Mouse (Mus musculus) thymus, adult 18-20 months (tissue): ENCODE measurements around the gene Esrrg.

ENCODE experiments used
- DNase-seq, 2 experiments: peaks; one replicate each; pipeline ENCODE4 v3.0.0; 2022; ENCODE audit warnings: mixed read lengths in 2 of 2

The Esrrg gene

GRCm38 (mm10) chr1:187779589-187780178, 171.1 kb downstream of the Esrrg start:
- no peak for DNase-seq

- DNase-seq: no peak
These were observed 176.6 kb downstream of the Esrrg start for GRCm38 (mm10) chr1:187785226-187785625.

GRCm38 (mm10) chr1:187787055-187788016, 178.7 kb downstream of the Esrrg start:
- no peak for DNase-seq

GRCm38 (mm10) chr1:187794240-187794930, 185.8 kb downstream of the Esrrg start:
- DNase-seq: no peak

GRCm38 (mm10) chr1:187795551-187795950, 187.0 kb downstream of the Esrrg start:
- no peak for DNase-seq

GRCm38 (mm10) chr1:187799300-187799699, 190.7 kb downstream of the Esrrg start:
- no peak for DNase-seq

- DNase-seq: no peak
These were observed 192.2 kb downstream of the Esrrg start for GRCm38 (mm10) chr1:187800761-187801160.

GRCm38 (mm10) chr1:187803566-187803965, 195.0 kb downstream of the Esrrg start:
- DNase-seq: no peak

- DNase-seq: no peak
These were observed 195.4 kb downstream of the Esrrg start for GRCm38 (mm10) chr1:187803997-187804396.

GRCm38 (mm10) chr1:187805001-187805400, 196.4 kb downstream of the Esrrg start:
- DNase-seq: no peak

GRCm38 (mm10) chr1:187807477-187808390, 199.1 kb downstream of the Esrrg start:
- no peak for DNase-seq

- no peak for DNase-seq
These were observed 199.9 kb downstream of the Esrrg start for GRCm38 (mm10) chr1:187808391-187808922.

GRCm38 (mm10) chr1:187809546-187809945, 201.0 kb downstream of the Esrrg start:
- DNase-seq: no peak

- DNase-seq: no peak
These were observed 210.8 kb downstream of the Esrrg start for GRCm38 (mm10) chr1:187819406-187819805.

- no peak for DNase-seq
These were observed 212.8 kb downstream of the Esrrg start for GRCm38 (mm10) chr1:187821368-187821811.

GRCm38 (mm10) chr1:187823351-187823750, 214.8 kb downstream of the Esrrg start:
- no peak for DNase-seq

GRCm38 (mm10) chr1:187825421-187826097, 217.0 kb downstream of the Esrrg start:
- no peak for DNase-seq

- no peak for DNase-seq
These were observed 217.5 kb downstream of the Esrrg start for GRCm38 (mm10) chr1:187826140-187826539.

- no peak for DNase-seq
These were observed 218.3 kb downstream of the Esrrg start for GRCm38 (mm10) chr1:187826869-187827268.

- no peak for DNase-seq
These were observed 222.3 kb downstream of the Esrrg start for GRCm38 (mm10) chr1:187830937-187831336.

- no peak for DNase-seq
These were observed 224.3 kb downstream of the Esrrg start for GRCm38 (mm10) chr1:187832851-187833250.
